26 mouse cellular contexts compared by ENCODE assay signal in genomic region chr16:70310691-70311090, GRCm38 (mm10). TPM values are rescaled to one million over a fixed set of nuclear protein-coding genes. Genes with fewer than 3 reads are reported as not detected.
DNase-seq lines count a peak whose midpoint lies in the region; ATAC-seq and TF ChIP-seq lines count a peak whose summit lies in the region.
"Had no signal": no experiment of that assay in that cellular context is flagged by ENCODE, and none has a peak within 500 bp of the region (broad histone marks: within the 10 kb centered on the region; RNA-seq: fewer than 3 reads in every experiment).

No protein-coding gene starts in this region.

- intact Hi-C loops in gastrocnemius, postnatal 36 days (cut with DNase I): no loop called here
- intact Hi-C loops in left cerebral cortex, postnatal 36 days (cut with DNase I): no loop called here

- TF ChIP-seq CTCF in midbrain, postnatal 0 days (IDR thresholded peaks at IDR 0.05): no peak
- TF ChIP-seq CTCF in Patski (IDR thresholded peaks at IDR 0.05): no peak

- 89% methylated on average over 4 of the region's 4 CpGs for WGBS in midbrain, embryonic 11.5 days
- 94% methylated on average over 4 of the region's 4 CpGs for WGBS in midbrain, postnatal 0 days

- no peak overlapping the region for H3K4me2 ChIP-seq in midbrain, embryonic 11.5 days
- no peak overlapping the region for H3K4me2 ChIP-seq in midbrain, postnatal 0 days (ENCODE audit: low read depth, low read length, poor library complexity, severe bottlenecking)
- H3K4me2 ChIP-seq: embryonic facial prominence, embryonic 12.5 days; embryonic facial prominence, embryonic 15.5 days; forebrain, embryonic 13.5 days; heart, embryonic 12.5 days; heart, embryonic 15.5 days; hindbrain, embryonic 14.5 days had no signal

- no peaks in the 10 kb centered on the region for H3K9me3 ChIP-seq in midbrain, embryonic 11.5 days (ENCODE audit: control insufficient read depth, low read length)
- H3K9me3 ChIP-seq in midbrain, postnatal 0 days (ENCODE audit: low read length): no peaks in the 10 kb centered on the region
- H3K9me3 ChIP-seq: embryonic facial prominence, embryonic 12.5 days; embryonic facial prominence, embryonic 15.5 days; forebrain, embryonic 13.5 days; heart, embryonic 12.5 days; heart, embryonic 15.5 days had no signal

- no peaks in the 10 kb centered on the region for H3K27me3 ChIP-seq in midbrain, embryonic 11.5 days (ENCODE audit: control insufficient read depth, insufficient read depth, low read length)
- H3K27me3 ChIP-seq in midbrain, postnatal 0 days (ENCODE audit: insufficient read depth, low read length): no peaks in the 10 kb centered on the region
- no peaks in the 10 kb centered on the region for H3K27me3 ChIP-seq in Patski
- H3K27me3 ChIP-seq: embryonic facial prominence, embryonic 12.5 days; embryonic facial prominence, embryonic 15.5 days; forebrain, embryonic 13.5 days; heart, embryonic 12.5 days; heart, embryonic 15.5 days had no signal

- POLR2A ChIA-PET in Patski (lab: Charles Lee): no interaction called here

- H3K9ac ChIP-seq in midbrain, embryonic 11.5 days (ENCODE audit: low read length): no peak overlapping the region
- H3K9ac ChIP-seq in midbrain, postnatal 0 days (replicated peaks; ENCODE audit: low read length, poor library complexity, severe bottlenecking): no peak overlapping the region
- H3K9ac ChIP-seq: embryonic facial prominence, embryonic 12.5 days; embryonic facial prominence, embryonic 15.5 days; forebrain, embryonic 13.5 days; heart, embryonic 12.5 days; heart, embryonic 15.5 days; hindbrain, embryonic 14.5 days had no signal

- in situ Hi-C loops in Patski (cut with MboI; ENCODE audit: low pct_unique_long_range_greater_than_20kb): no loop called here

- H3K4me1 ChIP-seq in midbrain, embryonic 11.5 days (ENCODE audit: control insufficient read depth, insufficient read depth, low read length): no peaks in the 10 kb centered on the region
- no peaks in the 10 kb centered on the region for H3K4me1 ChIP-seq in midbrain, postnatal 0 days (ENCODE audit: insufficient read depth, low read length)
- H3K4me1 ChIP-seq: embryonic facial prominence, embryonic 15.5 days; heart, embryonic 12.5 days had no signal

- no peak overlapping the region for H3K4me3 ChIP-seq in midbrain, embryonic 11.5 days (ENCODE audit: low read depth, low read length)
- H3K4me3 ChIP-seq in midbrain, postnatal 0 days (ENCODE audit: low read depth, low read length): no peak overlapping the region
- H3K4me3 ChIP-seq: embryonic facial prominence, embryonic 12.5 days; embryonic facial prominence, embryonic 15.5 days; forebrain, embryonic 13.5 days; heart, embryonic 12.5 days; heart, embryonic 15.5 days had no signal

- H3K27ac ChIP-seq in midbrain, embryonic 11.5 days (ENCODE audit: low read depth, low read length): no peak overlapping the region
- H3K27ac ChIP-seq in midbrain, postnatal 0 days (ENCODE audit: low read depth, low read length): no peak overlapping the region
- H3K27ac ChIP-seq: embryonic facial prominence, embryonic 12.5 days; embryonic facial prominence, embryonic 15.5 days; forebrain, embryonic 13.5 days; heart, embryonic 15.5 days; hindbrain, embryonic 14.5 days; hindbrain, postnatal 0 days had no signal

- ATAC-seq in midbrain, embryonic 11.5 days (ENCODE audit: low FRiP score): no peak
- no peak for ATAC-seq in midbrain, postnatal 0 days (ENCODE audit: low FRiP score)
- peak; percentile 18 for ATAC-seq in Patski
- peak; percentile 38 for ATAC-seq in megakaryocyte progenitor cell, adult 5-6 weeks (replicated peaks; ENCODE audit: poor library complexity)
- ATAC-seq: forebrain, embryonic 13.5 days; forebrain, embryonic 16.5 days; hindbrain, postnatal 0 days; inflammation-experienced regulatory T-cells, adult 6 months; intestine, embryonic 16.5 days had no signal

- CTCF ChIA-PET in Patski (lab: Charles Lee): interaction anchor here (0.9 kb wide), 1 partner anchor 17 kb away, joined by 4 read pairs; no protein-coding TSS in a partner anchor

- peak; percentile 21 for DNase-seq in midbrain, embryonic 11.5 days (ENCODE audit: low spot score, missing footprints)
- no peak for DNase-seq in midbrain, postnatal 0 days (ENCODE audit: low spot score)
- DNase-seq in Patski (ENCODE audit: low read depth, low spot score): no peak
- no peak for DNase-seq in gastrocnemius, postnatal 36 days
- no peak for DNase-seq in left cerebral cortex, postnatal 36 days (ENCODE audit: low spot score in 2 of 2)
- DNase-seq: adrenal gland, adult 2 months; adrenal gland, postnatal 14 days; cerebellum, adult 11 months; cerebellum, adult 2 months; cerebellum, adult 9-11 months; cerebellum, postnatal 25 days; gastrocnemius, postnatal 10 days; heart, adult 18-20 months; heart, postnatal 10 days; heart, postnatal 4 days had no signal

- no peaks in the 10 kb centered on the region for H3K36me3 ChIP-seq in midbrain, embryonic 11.5 days (ENCODE audit: control insufficient read depth, insufficient read depth, low read length)
- H3K36me3 ChIP-seq in midbrain, postnatal 0 days (ENCODE audit: insufficient read depth, low read length): no peaks in the 10 kb centered on the region
- H3K36me3 ChIP-seq: embryonic facial prominence, embryonic 12.5 days; embryonic facial prominence, embryonic 15.5 days; heart, embryonic 12.5 days; heart, embryonic 15.5 days had no signal

RNA-seq across cellular contexts. Expression of gene Gbe1, which starts 3.1 kb away (rescaled TPM):
- 15.9 and 23.0 TPM in 2 replicates for polyA plus RNA-seq in midbrain, embryonic 11.5 days (2014; fragmentation: Nextera tagmentation; extraction: Ambion mirVana)
- 16.9 and 23.4 TPM in 2 replicates for total RNA-seq in midbrain, postnatal 0 days (2014; rRNA removed)
- 21.4 and 21.7 TPM in 2 replicates for polyA plus RNA-seq in midbrain, postnatal 0 days (2015; fragmentation: Nextera tagmentation; extraction: Ambion mirVana)
- 20.9 TPM for polyA plus RNA-seq in Patski (2021)
- total RNA-seq in megakaryocyte progenitor cell, adult 5-6 weeks (2015): 54.2 and 68.9 TPM in 2 replicates
- total RNA-seq in megakaryocyte progenitor cell, adult 5-6 weeks (2017): 43.6 and 52.5 TPM in 2 replicates
- total RNA-seq in gastrocnemius, postnatal 36 days (2021): 10 to 100 TPM; 41.4 to 46.6 TPM
- total RNA-seq in left cerebral cortex, postnatal 36 days (2021): 10 to 100 TPM in 1 of 2 experiments, 1 to 10 TPM in 1; 9.1 to 11.3 TPM

Comparison
In these comparisons a context has a peak if more than half of its experiments do, and no peak if none do; other contexts are left out.
1. ATAC-seq: peak in Patski (single experiment) and megakaryocyte progenitor cell, adult 5-6 weeks (single experiment); none in midbrain, embryonic 11.5 days (single experiment) and midbrain, postnatal 0 days (single experiment).